Mouse (Mus musculus) heart, postnatal 0 days (tissue): ENCODE measurements around the gene Armcx4. TPM values are rescaled to one million over a fixed set of nuclear protein-coding genes. Genes with fewer than 3 reads are reported as not detected.
"Not testable (repeated sequence)": the region's sequence is repeated elsewhere in the genome, so short reads cannot be mapped to it uniquely, and the experiment has no call there.

ENCODE experiments used
- ATAC-seq: fragments of 200-750 bp; cut with Nextera tagmentation; 2 replicates; pipeline ENCODE4 v1.8.0; 2017; ENCODE audit warnings: low read depth, moderate number of reproducible peaks, moderate library complexity; ENCODE audit not compliant: insufficient read depth
- DNase-seq: peaks from one replicate; pipeline ENCODE4 v3.0.0-alpha.2; 2016; ENCODE audit warnings: low spot score
- H3K27ac ChIP-seq: fragments of 300-500 bp; sonication (generic); 2 replicates; pipeline ENCODE4 v1.5.1; 2014; ENCODE audit warnings: low read depth, mild to moderate bottlenecking
- H3K27me3 ChIP-seq: fragments of 300-500 bp; sonication (generic); 2 replicates; pipeline ENCODE4 v1.6.1; 2014; ENCODE audit warnings: low read length, mixed read lengths; ENCODE audit not compliant: control insufficient read depth, insufficient read depth
- H3K36me3 ChIP-seq: fragments of 300-500 bp; sonication (generic); replicated peaks from 2 replicates; pipeline ENCODE4 v1.6.1; 2014; ENCODE audit warnings: low read length, mixed read lengths; ENCODE audit not compliant: control insufficient read depth, insufficient read depth
- H3K4me1 ChIP-seq: fragments of 300-500 bp; sonication (generic); 2 replicates; pipeline ENCODE4 v1.6.1; 2014; ENCODE audit warnings: antibody characterized with exemption; ENCODE audit not compliant: control insufficient read depth, insufficient read depth
- H3K4me2 ChIP-seq: fragments of 300-500 bp; sonication (generic); 2 replicates; pipeline ENCODE4 v1.6.1; 2014; ENCODE audit warnings: low read depth, mild to moderate bottlenecking, low read length, moderate library complexity
- H3K4me3 ChIP-seq: fragments of 300-500 bp; sonication (generic); 2 replicates; pipeline ENCODE4 v1.5.1; 2014; ENCODE audit warnings: low read depth, low read length
- H3K9ac ChIP-seq: fragments of 300-500 bp; sonication (generic); replicated peaks from 2 replicates; pipeline ENCODE4 v1.6.1; 2014; ENCODE audit warnings: low read depth, low read length, mixed read lengths
- H3K9me3 ChIP-seq: fragments of 300-500 bp; sonication (generic); replicated peaks from 2 replicates; pipeline ENCODE4 v1.6.1; 2016; ENCODE audit warnings: low read length; ENCODE audit not compliant: control insufficient read depth
- CTCF ChIP-seq: IDR thresholded peaks from 2 replicates; pipeline ENCODE4 v1.5.1; 2016; ENCODE audit warnings: antibody characterized with exemption, control low read depth, low read depth
- EP300 ChIP-seq: IDR thresholded peaks from 2 replicates; pipeline ENCODE4 v1.6.1; 2016; ENCODE audit warnings: antibody characterized with exemption, low read depth
- WGBS: fragments of 180-500 bp; shearing (Covaris S2); extraction: QIAGEN DNeasy Blood & Tissue Kit; methylation state at CpG from one replicate; pipeline ENCODE4 v1.1.7; 2014; 5-methylcytosine and 5-hydroxymethylcytosine counted together
- polyA plus RNA-seq: library from polyadenylated mRNA; unstranded; fragments of >200 nt; fragmentation: Nextera tagmentation; extraction: Ambion mirVana; gene quantifications from 2 replicates; pipeline ENCODE4 v1.2.1, GENCODE M21; 2015
- total RNA-seq: library from RNA; depleted of rRNA; stranded (reverse); fragments of >200 nt; gene quantifications from 2 replicates; pipeline ENCODE4 v1.2.3, GENCODE M21; 2014; ENCODE audit warnings: low replicate concordance

Armcx4 gene
- total and polyA plus RNA-seq, 2 experiments from 2014 or later = 2.8 to 7.4 TPM

- no peak overlapping the region for H3K4me2 ChIP-seq
- no peak for DNase-seq
- no peak overlapping the region for H3K27ac ChIP-seq
- H3K4me3 ChIP-seq = no peak overlapping the region
- H3K9ac ChIP-seq = no peak overlapping the region
- H3K4me1 ChIP-seq = no peaks in the 10 kb centered on the region
- no peaks in the 10 kb centered on the region for H3K27me3 ChIP-seq
- ATAC-seq = no peak
- no peak for TF ChIP-seq CTCF
- no peaks in the 10 kb centered on the region for H3K9me3 ChIP-seq
- H3K36me3 ChIP-seq = peaks cover 29% of the 10 kb centered on the region; the same call in 1 of the 2 replicates
- WGBS = 55% methylated on average over 2 of the region's 2 CpGs
Measured at GRCm38 (mm10) chrX:134689676-134690075, 3.4 kb downstream of the Armcx4 start.

GRCm38 (mm10) chrX:134690871-134691539 lies 4.7 kb downstream of the Armcx4 start:
- Histone ChIP-seq H3K4me3 (no peak overlapping the region), H3K4me1 (no peaks in the 10 kb centered on the region), H3K9me3 (no peaks in the 10 kb centered on the region), H3K27me3 (no peaks in the 10 kb centered on the region), H3K27ac (no peak overlapping the region), H3K9ac (no peak overlapping the region), H3K36me3 (peaks cover 29% of the 10 kb centered on the region; the same call in 1 of the 2 replicates), H3K4me2 (no peak overlapping the region)
- ATAC-seq (no peak), DNase-seq (no peak)
- no peak for TF ChIP-seq CTCF
- TF ChIP-seq EP300 = no peak
- 79% methylated on average over 10 of the region's 10 CpGs for WGBS

- Histone ChIP-seq H3K27ac (no peak overlapping the region), H3K4me3 (no peak overlapping the region), H3K27me3 (no peaks in the 10 kb centered on the region), H3K36me3 (peaks cover 29% of the 10 kb centered on the region; the same call in 1 of the 2 replicates), H3K9me3 (no peaks in the 10 kb centered on the region), H3K4me1 (no peaks in the 10 kb centered on the region), H3K4me2 (no peak overlapping the region), H3K9ac (no peak overlapping the region)
- 71% methylated on average over 2 of the region's 2 CpGs for WGBS
- no peak for ATAC-seq
- no peak for DNase-seq
- TF ChIP-seq CTCF (no peak), EP300 (no peak)
Measured at GRCm38 (mm10) chrX:134691540-134691935, 5.2 kb downstream of the Armcx4 start.

GRCm38 (mm10) chrX:134716863-134717262 lies 30.5 kb downstream of the Armcx4 start:
- ATAC-seq (no peak), DNase-seq (no peak)
- Histone ChIP-seq H3K27ac (no peak overlapping the region), H3K9me3 (no peaks in the 10 kb centered on the region), H3K4me3 (no peak overlapping the region), H3K4me2 (no peak overlapping the region), H3K27me3 (no peaks in the 10 kb centered on the region), H3K9ac (no peak overlapping the region), H3K4me1 (no peaks in the 10 kb centered on the region), H3K36me3 (peaks cover 12% of the 10 kb centered on the region)
- WGBS = 40% methylated on average over 3 of the region's 3 CpGs
- no peak for TF ChIP-seq EP300
- TF ChIP-seq CTCF = no peak

- Histone ChIP-seq H3K9ac (peak within 1 kb of the TSS; percentile 67), H3K27ac (peak within 1 kb of the TSS; percentile 91), H3K4me1 (no peaks in the 10 kb centered on the region), H3K9me3 (no peaks in the 10 kb centered on the region), H3K36me3 (peaks cover 12% of the 10 kb centered on the region), H3K27me3 (no peaks in the 10 kb centered on the region), H3K4me3 (peak within 1 kb of the TSS; percentile 62), H3K4me2 (peak within 1 kb of the TSS; percentile 62)
- DNase-seq (peak; percentile 64), ATAC-seq (peak; percentile 93)
- WGBS = 11% methylated on average over 16 of the region's 16 CpGs
- TF ChIP-seq EP300 (no peak), CTCF (no peak)
Measured at GRCm38 (mm10) chrX:134717752-134718308, 31.5 kb downstream of the Armcx4 start, which contains the start of gene Armcx1. Gene Armcx1 (plus strand): TSS chrX:134717963.

- peak; percentile 81 for ATAC-seq
- peak overlapping the region; percentile 67 for H3K9ac ChIP-seq
- 20% methylated on average over 14 of the region's 14 CpGs for WGBS
Measured at GRCm38 (mm10) chrX:134718524-134718923, 32.2 kb downstream of the Armcx4 start.

GRCm38 (mm10) chrX:134723762-134724161 lies 37.4 kb downstream of the Armcx4 start:
- not testable (repeated sequence) for H3K4me2 ChIP-seq, H3K4me3 ChIP-seq, DNase-seq, H3K27me3 ChIP-seq, H3K4me1 ChIP-seq, ATAC-seq, H3K27ac ChIP-seq, H3K9ac ChIP-seq, H3K9me3 ChIP-seq
- 59% methylated on average over 1 of the region's 2 CpGs for WGBS
- H3K36me3 ChIP-seq = peaks cover 12% of the 10 kb centered on the region

More at GRCm38 (mm10) chrX:134718524-134718923, 32.2 kb downstream of the Armcx4 start:
- H3K4me1 ChIP-seq = no peaks in the 10 kb centered on the region
- DNase-seq = peak; percentile 63
- H3K36me3 ChIP-seq = peaks cover 12% of the 10 kb centered on the region
- TF ChIP-seq EP300 (no peak), CTCF (no peak)
- H3K9me3 ChIP-seq = no peaks in the 10 kb centered on the region
- H3K27me3 ChIP-seq = no peaks in the 10 kb centered on the region
- peak overlapping the region; percentile 91 for H3K27ac ChIP-seq
- peak overlapping the region; percentile 62 for H3K4me3 ChIP-seq
- H3K4me2 ChIP-seq = peak overlapping the region; percentile 62
